Mouse (Mus musculus) layer of hippocampus, postnatal 14 days (tissue): ENCODE measurements around the gene Gpr27. TPM values are rescaled to one million over a fixed set of nuclear protein-coding genes. Genes with fewer than 3 reads are reported as not detected.

ENCODE experiments used
- DNase-seq, 2 experiments: peaks; one replicate each; pipeline ENCODE4 v3.0.0; 2021 to 2022; ENCODE audit warnings: low spot score in 2 of 2, mixed read lengths in 1 of 2
- total RNA-seq, 2 experiments: library from RNA; stranded (reverse); gene quantifications; 2 replicates each; pipeline ENCODE4 v1.2.3; 2021

The Gpr27 gene
- total RNA-seq, 2 experiments from 2014 or later = 47.9 to 51.6 TPM

- DNase-seq = no peak
These were observed 42.2 kb downstream of the Gpr27 start for GRCm38 (mm10) chr6:99734666-99735065.

GRCm38 (mm10) chr6:99742866-99743265, 50.4 kb downstream of the Gpr27 start:
- peak in 1 of 2 experiments; percentile 5 for DNase-seq

Other genes starting within 250 kb of the Gpr27 start
- 10 to 100 TPM; 95.0 to 96.7 TPM for gene Foxp1, start 170.0 kb upstream of the Gpr27 start, total RNA-seq
- gene Eif4e3, start 25.9 kb upstream of the Gpr27 start, total RNA-seq = 10 to 100 TPM; 19.5 to 20.9 TPM
- 1 to 10 TPM; 6.2 to 6.5 TPM for gene Gm20696, start 25.9 kb upstream of the Gpr27 start, total RNA-seq
- gene Prok2, start 33.7 kb downstream of the Gpr27 start, total RNA-seq = 1 to 10 TPM; 1.0 to 1.3 TPM